Mouse (Mus musculus) cerebellum, postnatal 14 days (tissue): ENCODE measurements at regions not wholly inside any gene's neighbourhood (a gene's known extent, or its start where the extent isn't known, plus 50 kb on each side); places are given as distances from the start of the nearest gene placed in this dataset.
A peak's percentile ranks its signal among the peaks of the same experiment; 100 is the strongest.

Source experiments
- DNase-seq, 2 experiments: peaks; one replicate each; pipeline ENCODE4 v3.0.0; 2021; ENCODE audit warnings: mixed read lengths in 2 of 2

- DNase-seq: no peak
Measured at GRCm38 (mm10) chr12:31179536-31179935, 61.0 kb upstream of the Gm6993 start.

GRCm38 (mm10) chr12:31183632-31184031 lies 56.9 kb upstream of the Gm6993 start:
- DNase-seq: no peak

- DNase-seq: peak in 1 of 2 experiments; percentile 12
Measured at GRCm38 (mm10) chr12:31184217-31184975, 56.2 kb upstream of the Gm6993 start.

DNA sequence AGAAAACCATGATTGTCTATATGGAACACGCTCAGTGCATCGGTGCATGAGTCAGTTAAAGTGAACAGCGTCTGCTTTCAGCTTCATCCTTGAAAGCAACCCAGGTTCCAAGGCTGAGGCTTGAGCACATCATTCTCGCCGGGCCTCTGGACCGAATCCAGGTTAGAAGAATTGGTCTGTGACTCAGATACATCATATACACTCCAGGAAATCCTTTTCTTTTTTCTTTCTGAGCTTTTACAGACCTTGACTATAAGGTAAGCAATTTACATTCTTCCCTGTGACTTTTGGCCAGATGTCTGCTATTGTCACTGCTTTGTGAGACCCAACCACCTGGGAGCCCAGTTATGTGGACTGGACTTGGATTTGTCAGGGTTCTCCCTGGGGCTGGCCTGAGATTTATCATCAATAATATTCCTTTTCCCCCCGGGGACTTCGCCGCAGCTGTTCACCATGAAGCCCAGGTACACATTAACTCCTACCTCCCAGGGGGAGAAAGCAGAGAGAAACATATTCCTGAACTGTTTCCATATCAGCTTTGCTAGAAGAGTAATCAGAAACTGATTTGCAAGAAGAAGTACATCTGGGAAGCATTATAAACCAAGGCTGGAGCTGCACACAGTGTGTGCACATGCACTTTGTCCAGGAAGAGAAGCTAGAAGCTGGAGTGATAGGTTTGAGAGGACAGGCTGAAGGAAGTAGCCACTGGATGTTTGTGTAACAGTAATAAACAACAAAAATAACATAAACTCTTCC lies 55.2 kb upstream of the Gm6993 start:
- peak in 1 of 2 experiments; percentile 31 for DNase-seq

DNA sequence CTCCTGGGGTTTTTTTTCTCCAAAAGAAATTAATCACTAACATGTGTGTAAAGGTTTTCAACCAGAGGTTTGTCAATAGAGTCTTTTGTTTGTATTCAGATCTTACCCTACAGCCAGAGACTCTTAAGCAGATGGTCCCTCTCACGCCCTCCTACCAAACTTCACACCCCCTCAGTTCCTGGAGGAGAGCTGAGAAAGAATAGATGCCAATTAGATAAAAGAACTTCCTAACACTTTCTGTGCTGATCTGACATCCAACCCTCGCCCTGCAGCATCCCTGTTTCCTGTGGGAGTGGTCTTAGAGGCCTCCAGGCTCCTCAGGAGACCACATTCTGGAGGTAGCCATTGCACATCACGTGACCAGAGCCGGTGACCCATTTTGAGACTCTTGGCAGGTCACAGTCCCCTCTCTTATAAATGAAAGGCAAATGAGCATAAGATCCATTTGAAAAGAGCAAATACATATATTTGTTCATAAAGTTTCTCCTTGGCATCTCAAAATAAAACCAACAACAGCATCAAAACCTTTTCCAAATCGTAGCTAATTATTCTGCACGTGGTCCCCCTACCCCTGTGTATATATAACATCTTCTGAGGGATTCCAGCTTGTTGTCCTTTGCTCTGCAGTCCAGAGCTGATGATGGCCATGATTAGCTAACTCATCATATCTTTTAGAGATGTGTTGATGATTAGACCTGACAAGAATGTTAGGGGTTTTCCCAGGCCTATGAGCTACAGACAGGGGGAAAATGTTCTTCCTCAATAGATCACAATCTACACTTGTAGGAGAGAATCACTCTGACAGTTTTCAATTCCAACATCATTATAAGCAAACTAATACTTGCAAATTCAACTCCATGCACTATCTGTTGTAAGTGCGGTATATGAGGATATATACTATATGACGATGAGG lies 54.4 kb upstream of the Gm6993 start:
- DNase-seq: no peak

- DNase-seq: no peak
Measured at GRCm38 (mm10) chr12:31188011-31188576, 52.5 kb upstream of the Gm6993 start.

GRCm38 (mm10) chr12:31190265-31190664 lies 50.3 kb upstream of the Gm6993 start:
- DNase-seq: no peak
